Mouse (Mus musculus) retina, embryonic 14.5 days (tissue): Measurements from ENCODE around the gene Mmp3.
"Not testable (repeated sequence)": the region's sequence is repeated elsewhere in the genome, so short reads cannot be mapped to it uniquely, and the experiment has no call there.

Experiments
- DNase-seq: peaks from one replicate; pipeline ENCODE4 v3.0.0-alpha.2; 2015; ENCODE audit warnings: low spot score

Gene Mmp3

GRCm38 (mm10) chr9:7445522-7445921 is at the start of gene Mmp3:
Mmp3 (plus strand) TSS chr9:7445822.
- DNase-seq, result no peak

- not testable (repeated sequence) for DNase-seq
These were observed 49.1 kb upstream of the Mmp3 start for GRCm38 (mm10) chr9:7396556-7396955.

GRCm38 (mm10) chr9:7453302-7453701 is 7.7 kb downstream of the Mmp3 start:
- DNase-seq, result no peak

GRCm38 (mm10) chr9:7470262-7470661 is 24.6 kb downstream of the Mmp3 start:
- no peak for DNase-seq

GRCm38 (mm10) chr9:7483684-7484394 is 38.2 kb downstream of the Mmp3 start:
- no peak for DNase-seq

GRCm38 (mm10) chr9:7501138-7501537 is 55.5 kb downstream of the Mmp3 start:
- DNase-seq, result no peak

GRCm38 (mm10) chr9:7502051-7502450 is 56.4 kb downstream of the Mmp3 start, which contains the start of gene Mmp10:
Mmp10 (plus strand) TSS chr9:7502352.
- no peak for DNase-seq
